Mouse (Mus musculus): ENCODE measurements around the gene Olfr883.

Olfr883 gene

GRCm38 (mm10) chr9:38025508-38025907 is at the start of gene Olfr883:
TSS of gene Olfr883 (plus strand) at chr9:38025808.
- no peak for DNase-seq (ENCODE audit: low read depth, low spot score)

- no peak for DNase-seq (ENCODE audit: low read depth, low spot score)
Measured at GRCm38 (mm10) chr9:37991525-37991924, 34.1 kb upstream of the Olfr883 start, which contains the start of gene Olfr881. TSS of gene Olfr881 (plus strand) at chr9:37991825.

GRCm38 (mm10) chr9:37998581-37999204 is 26.9 kb upstream of the Olfr883 start:
- no peak for DNase-seq (ENCODE audit: low read depth, low spot score)

GRCm38 (mm10) chr9:38000021-38000420 is 25.6 kb upstream of the Olfr883 start:
- no peak for DNase-seq (ENCODE audit: low read depth, low spot score)

GRCm38 (mm10) chr9:38046255-38046654 is 20.6 kb downstream of the Olfr883 start, which contains the start of gene Olfr884:
TSS of gene Olfr884 (plus strand) at chr9:38046555.
- no peak for DNase-seq (ENCODE audit: low read depth, low spot score)

GRCm38 (mm10) chr9:38061022-38061421 is 35.4 kb downstream of the Olfr883 start, which contains the start of gene Olfr885:
TSS of gene Olfr885 (plus strand) at chr9:38061322.
- no peak for DNase-seq (ENCODE audit: low read depth, low spot score)
